Mouse (Mus musculus) embryo, embryonic 11 days (tissue): Measurements from ENCODE around the gene Tmem156.

ENCODE experiments used
- DNase-seq: peaks from one replicate; pipeline ENCODE4 v3.0.0-alpha.2; 2015

Tmem156 gene

GRCm38 (mm10) chr5:65096805-65097204 lies 4.9 kb upstream of the Tmem156 start:
- DNase-seq: no peak

DNA sequence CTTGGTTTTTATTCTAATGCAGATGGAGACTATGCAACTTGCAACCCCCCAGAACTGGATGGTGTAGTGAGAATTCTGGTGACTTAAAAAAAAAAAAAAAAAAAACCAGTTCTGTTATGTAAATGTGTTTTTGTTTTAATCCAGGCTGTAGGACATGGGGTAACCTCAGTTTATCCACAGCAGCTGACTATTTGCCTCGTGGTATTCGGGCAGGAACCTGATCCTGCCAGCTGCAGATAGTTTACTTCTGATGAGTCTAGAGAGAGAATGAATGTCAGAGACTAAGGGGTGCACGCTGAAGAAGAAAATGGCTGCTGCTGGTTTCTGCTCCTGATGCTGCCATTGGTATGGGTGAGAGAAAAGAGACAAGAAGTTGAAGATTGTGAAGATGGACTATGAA lies 4.2 kb upstream of the Tmem156 start:
- no peak for DNase-seq

DNA sequence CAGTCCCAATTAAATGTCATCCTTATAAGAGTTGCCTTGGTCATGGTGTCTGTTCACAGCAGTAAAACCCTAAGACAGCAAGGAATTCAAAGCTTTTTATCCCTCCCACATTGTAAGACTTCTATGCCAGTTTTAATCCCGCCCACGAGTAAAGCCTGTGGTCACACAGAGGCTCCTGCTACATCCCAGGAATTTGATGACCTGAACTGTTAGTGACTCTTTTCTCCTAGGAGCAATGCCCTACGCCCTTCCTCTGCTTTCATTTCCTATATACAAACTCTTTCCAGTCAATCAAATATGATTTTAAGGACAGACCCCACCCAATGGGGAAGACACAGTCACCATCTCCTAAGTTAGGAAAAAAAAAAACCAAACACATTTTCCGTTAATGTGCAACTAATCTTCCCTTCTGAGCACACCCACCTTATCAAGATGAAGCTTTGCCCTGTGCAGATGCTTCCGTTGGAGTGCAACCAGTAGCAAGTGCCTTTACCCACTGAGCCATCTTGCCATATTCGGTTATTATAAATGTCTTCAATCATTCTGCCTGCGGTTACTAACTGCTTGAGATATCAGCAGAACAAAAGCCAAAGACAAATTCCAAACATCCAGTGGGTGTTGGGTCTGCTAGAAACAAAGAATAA lies 3.1 kb upstream of the Tmem156 start:
- no peak for DNase-seq

- DNase-seq: peak; percentile 60
Observed at GRCm38 (mm10) chr5:65093769-65094168, 1.8 kb upstream of the Tmem156 start.

- no peak for DNase-seq
Observed at GRCm38 (mm10) chr5:65091184-65091858, 611 bp downstream of the Tmem156 start.

- DNase-seq: no peak
Observed at GRCm38 (mm10) chr5:65089707-65090106, 2.2 kb downstream of the Tmem156 start.

GRCm38 (mm10) chr5:65086522-65086921 lies 5.4 kb downstream of the Tmem156 start:
- DNase-seq: no peak

GRCm38 (mm10) chr5:65081836-65082235 lies 10.1 kb downstream of the Tmem156 start:
- DNase-seq: no peak

- DNase-seq: no peak
Observed at GRCm38 (mm10) chr5:65079881-65080280, 12.1 kb downstream of the Tmem156 start.

- no peak for DNase-seq
Observed at GRCm38 (mm10) chr5:65078081-65078480, 13.9 kb downstream of the Tmem156 start.

- no peak for DNase-seq
Observed at GRCm38 (mm10) chr5:65076748-65077147, 15.2 kb downstream of the Tmem156 start.

GRCm38 (mm10) chr5:65076087-65076486 lies 15.8 kb downstream of the Tmem156 start:
- DNase-seq: no peak

DNA sequence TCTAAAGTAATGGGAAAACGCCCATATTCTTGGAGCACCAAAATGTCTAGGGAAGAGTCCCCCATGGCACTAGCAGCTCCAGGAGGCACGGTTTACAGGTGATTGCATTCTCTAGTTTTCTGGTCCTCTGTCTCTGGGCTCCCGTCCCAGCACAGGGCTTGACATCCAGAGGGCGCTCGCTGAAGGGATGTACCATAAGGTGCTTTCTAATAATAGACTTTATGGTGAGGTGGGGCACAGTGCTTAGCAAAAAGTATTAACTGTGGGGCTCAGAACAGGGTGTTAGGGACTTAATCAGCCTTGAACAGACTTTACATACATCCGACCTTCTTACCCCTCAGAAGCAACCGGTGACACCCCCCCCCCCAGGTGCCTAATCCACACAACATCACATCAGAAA lies 17.2 kb downstream of the Tmem156 start:
- DNase-seq: no peak

- no peak for DNase-seq
Observed at GRCm38 (mm10) chr5:65073247-65073646, 18.7 kb downstream of the Tmem156 start.

- DNase-seq: no peak
Observed at GRCm38 (mm10) chr5:65071689-65072118, 20.2 kb downstream of the Tmem156 start.

DNA sequence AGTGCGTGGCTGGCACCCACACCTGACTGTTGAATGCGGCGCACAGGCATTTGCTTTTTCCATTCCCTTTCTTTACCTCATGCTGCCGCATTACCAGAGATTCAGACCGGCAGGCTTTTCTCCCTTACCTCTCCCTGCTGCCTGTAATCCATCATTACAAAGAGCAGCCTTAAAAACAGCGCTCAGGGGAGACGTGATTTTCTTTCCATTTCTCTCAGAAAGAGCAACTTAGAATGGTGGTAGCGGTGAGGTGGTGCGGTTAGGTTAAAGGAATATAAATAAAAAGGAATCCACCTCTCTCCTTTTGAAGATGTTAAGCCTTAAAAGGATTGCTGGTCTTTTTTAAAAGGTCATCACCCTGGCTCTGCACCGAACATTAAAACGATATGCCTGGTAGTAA lies 22.1 kb downstream of the Tmem156 start:
- DNase-seq: no peak

DNA sequence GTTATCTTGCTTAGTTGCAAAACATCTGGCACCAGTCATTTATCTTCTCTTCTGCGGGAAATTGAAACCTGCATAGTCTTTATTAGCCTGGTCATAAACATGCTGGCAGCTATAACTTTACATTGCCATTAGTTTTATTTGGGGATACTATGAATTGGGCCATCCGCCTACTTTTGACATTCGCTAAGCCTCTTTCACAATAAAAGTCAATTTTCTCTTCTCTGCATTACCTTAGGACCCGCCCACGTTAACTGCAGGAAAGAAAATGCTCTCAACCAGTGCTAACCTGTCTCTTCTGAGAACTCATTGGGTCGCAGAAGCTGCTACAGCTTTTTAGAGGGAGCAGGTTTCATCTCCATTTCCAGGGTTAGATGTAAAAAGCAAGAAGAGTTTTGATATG lies 23.8 kb downstream of the Tmem156 start:
- DNase-seq: no peak

DNA sequence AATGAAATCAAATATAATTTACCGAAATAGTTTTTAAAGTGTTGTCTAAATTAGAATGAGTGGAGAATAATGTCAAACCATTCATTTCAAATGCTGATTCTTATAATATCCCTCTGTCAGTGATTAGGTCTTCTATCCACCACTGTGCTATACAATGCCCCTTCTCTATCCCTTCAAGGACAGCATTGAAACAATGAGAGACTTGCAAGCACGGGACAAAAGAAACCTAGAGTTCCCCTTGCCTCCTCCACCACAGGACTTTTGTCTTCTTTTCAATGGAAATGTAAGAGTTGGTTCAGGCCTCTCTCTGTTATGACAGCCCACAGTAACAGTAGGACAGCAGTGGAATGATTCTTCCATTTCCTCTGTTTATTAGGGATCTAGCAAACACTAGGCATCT lies 28.7 kb downstream of the Tmem156 start:
- DNase-seq: no peak

DNA sequence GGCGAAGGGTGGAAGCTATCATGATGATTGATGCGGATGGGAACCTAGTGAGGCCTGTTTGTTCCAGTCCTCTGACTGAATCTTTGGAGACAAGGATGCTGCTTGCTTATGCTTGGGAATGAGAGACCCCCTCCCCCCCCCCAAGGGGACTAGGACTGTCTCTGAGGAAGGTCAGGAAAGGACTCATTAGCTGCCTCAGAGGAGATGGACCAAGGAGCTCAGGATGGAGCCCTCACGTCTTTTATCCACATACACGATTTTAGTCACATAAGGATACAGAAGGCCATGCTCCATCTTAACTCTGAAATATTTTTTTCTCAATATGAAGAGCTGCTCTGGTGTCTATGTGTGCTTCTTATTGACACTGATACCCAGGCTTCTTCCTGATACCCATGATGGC lies 29.7 kb downstream of the Tmem156 start:
- DNase-seq: no peak

DNA sequence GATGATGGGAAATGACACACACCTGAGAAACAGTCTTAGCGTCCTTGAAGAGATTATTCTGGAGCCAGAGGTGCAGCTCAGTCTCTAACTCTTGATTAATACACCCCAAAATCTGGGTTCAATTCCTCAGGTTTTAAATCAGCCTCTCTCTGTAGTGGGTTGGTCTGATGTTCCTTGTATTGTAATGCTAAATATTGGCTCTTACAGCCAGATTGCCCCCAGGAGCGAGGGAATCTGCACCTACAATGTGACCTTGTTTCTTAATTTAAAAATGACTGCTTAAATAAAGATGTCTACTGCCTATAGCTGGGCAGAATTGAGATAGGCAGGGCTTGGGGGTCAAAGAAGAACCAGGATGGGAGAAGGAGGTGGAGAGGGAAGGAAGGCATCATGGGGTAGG lies 32.1 kb downstream of the Tmem156 start:
- DNase-seq: no peak

DNA sequence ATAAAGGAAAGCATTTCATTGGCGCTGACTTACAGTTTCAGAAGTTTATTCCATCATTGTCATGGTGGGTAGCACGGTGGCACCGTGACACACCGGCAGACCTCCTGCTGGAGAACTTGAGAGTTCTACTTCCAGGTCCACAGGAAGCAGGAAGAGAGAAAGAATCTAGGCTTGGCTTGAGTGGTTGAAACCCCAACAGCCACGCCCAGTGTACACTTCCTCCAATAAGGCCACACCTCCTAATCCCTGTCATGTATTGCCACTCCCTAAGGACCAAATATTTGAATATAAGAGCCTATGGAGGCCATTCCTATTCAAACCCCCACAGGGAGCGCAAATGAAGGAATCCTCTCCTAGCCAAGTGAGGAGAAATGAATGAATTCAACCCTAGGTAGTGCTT lies 34.3 kb downstream of the Tmem156 start:
- no peak for DNase-seq

GRCm38 (mm10) chr5:65051513-65051912 lies 40.4 kb downstream of the Tmem156 start:
- no peak for DNase-seq

DNA sequence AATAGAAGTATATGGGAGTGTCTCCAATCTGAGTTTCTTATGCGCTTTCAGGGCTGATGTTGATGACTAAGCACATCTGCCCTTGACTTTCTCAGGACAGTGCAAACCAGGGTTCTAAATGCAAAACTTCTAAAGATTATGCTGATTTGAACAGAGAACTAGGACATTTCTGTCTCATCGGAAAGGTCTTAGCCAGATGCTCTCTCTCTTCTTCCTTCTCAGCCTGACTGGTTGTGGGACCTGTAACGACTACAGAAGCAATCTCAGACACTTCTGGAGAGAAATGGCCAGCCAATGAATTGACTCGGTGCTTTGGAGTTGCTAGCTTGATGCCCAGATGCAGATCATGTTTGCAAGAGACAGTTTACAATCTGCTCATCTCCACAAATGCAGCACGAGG lies 42.1 kb downstream of the Tmem156 start:
- no peak for DNase-seq

DNA sequence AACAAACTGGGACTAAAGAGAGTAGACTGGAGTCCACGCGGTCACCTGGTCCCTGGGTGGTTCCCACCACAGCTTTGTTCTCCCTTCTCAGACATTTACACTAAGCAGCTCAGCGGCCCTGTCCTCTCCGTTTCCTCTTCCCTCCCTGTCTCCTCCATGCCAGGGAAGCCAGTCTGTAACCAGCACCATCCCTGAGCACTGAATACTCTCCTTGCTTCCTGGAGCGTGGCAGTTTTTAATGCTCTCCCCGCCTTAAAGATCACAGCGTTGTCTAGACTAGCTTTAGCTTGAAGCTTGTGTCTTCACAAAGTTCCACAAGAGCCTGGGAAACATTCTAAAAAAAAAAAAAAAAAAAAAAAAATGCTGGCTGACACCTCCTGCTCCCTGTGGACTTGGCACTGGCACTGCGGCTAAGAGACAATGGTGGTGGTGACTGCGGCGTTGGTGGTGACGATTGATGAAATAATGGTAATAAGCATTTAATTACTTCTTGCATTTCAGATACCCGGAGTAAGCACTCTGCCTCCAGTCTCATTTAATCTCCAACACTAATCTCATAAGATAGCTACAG lies 44.6 kb downstream of the Tmem156 start:
- DNase-seq: no peak
